Mouse (Mus musculus) WW6 (cell line): Measurements from ENCODE around the gene P2ry1.

Experiments used
- DNase-seq: peaks from one replicate; pipeline ENCODE4 v3.0.0-alpha.2; 2013; ENCODE audit warnings: low read depth, low spot score

Gene P2ry1

GRCm38 (mm10) chr3:61002587-61003501, at the start of gene P2ry1:
Gene P2ry1 (plus strand): TSS chr3:61002795.
- peak; percentile 64 for DNase-seq

- DNase-seq = no peak
Measured at GRCm38 (mm10) chr3:60953199-60953736, 49.3 kb upstream of the P2ry1 start.

- DNase-seq = no peak
Measured at GRCm38 (mm10) chr3:60954073-60954472, 48.5 kb upstream of the P2ry1 start.

GRCm38 (mm10) chr3:60958769-60959168, 43.8 kb upstream of the P2ry1 start:
- DNase-seq = no peak

GRCm38 (mm10) chr3:60965137-60965536, 37.5 kb upstream of the P2ry1 start:
- no peak for DNase-seq

- no peak for DNase-seq
Measured at GRCm38 (mm10) chr3:60974944-60975343, 27.7 kb upstream of the P2ry1 start.

GRCm38 (mm10) chr3:60982109-60982508, 20.5 kb upstream of the P2ry1 start:
- DNase-seq = no peak

GRCm38 (mm10) chr3:60998064-60998463, 4.5 kb upstream of the P2ry1 start:
- DNase-seq = no peak

GRCm38 (mm10) chr3:60999715-61000114, 2.9 kb upstream of the P2ry1 start:
- DNase-seq = no peak

- no peak for DNase-seq
Measured at GRCm38 (mm10) chr3:61000747-61001146, 1.8 kb upstream of the P2ry1 start.

- no peak for DNase-seq
Measured at GRCm38 (mm10) chr3:61001852-61002586, 576 bp upstream of the P2ry1 start.

GRCm38 (mm10) chr3:61004611-61005010, 2.0 kb downstream of the P2ry1 start:
- DNase-seq = no peak

GRCm38 (mm10) chr3:61011660-61012059, 9.1 kb downstream of the P2ry1 start:
- no peak for DNase-seq

- no peak for DNase-seq
Measured at GRCm38 (mm10) chr3:61012550-61012949, 10.0 kb downstream of the P2ry1 start.

GRCm38 (mm10) chr3:61016733-61017132, 14.1 kb downstream of the P2ry1 start:
- DNase-seq = no peak

GRCm38 (mm10) chr3:61032100-61032499, 29.5 kb downstream of the P2ry1 start:
- DNase-seq = no peak

- DNase-seq = no peak
Measured at GRCm38 (mm10) chr3:61035633-61036032, 33.0 kb downstream of the P2ry1 start.

- no peak for DNase-seq
Measured at GRCm38 (mm10) chr3:61039916-61040315, 37.3 kb downstream of the P2ry1 start.

- no peak for DNase-seq
Measured at GRCm38 (mm10) chr3:61049976-61050672, 47.5 kb downstream of the P2ry1 start.
